Mouse (Mus musculus): Measurements from ENCODE around the gene Entpd6.

Gene Entpd6

DNA sequence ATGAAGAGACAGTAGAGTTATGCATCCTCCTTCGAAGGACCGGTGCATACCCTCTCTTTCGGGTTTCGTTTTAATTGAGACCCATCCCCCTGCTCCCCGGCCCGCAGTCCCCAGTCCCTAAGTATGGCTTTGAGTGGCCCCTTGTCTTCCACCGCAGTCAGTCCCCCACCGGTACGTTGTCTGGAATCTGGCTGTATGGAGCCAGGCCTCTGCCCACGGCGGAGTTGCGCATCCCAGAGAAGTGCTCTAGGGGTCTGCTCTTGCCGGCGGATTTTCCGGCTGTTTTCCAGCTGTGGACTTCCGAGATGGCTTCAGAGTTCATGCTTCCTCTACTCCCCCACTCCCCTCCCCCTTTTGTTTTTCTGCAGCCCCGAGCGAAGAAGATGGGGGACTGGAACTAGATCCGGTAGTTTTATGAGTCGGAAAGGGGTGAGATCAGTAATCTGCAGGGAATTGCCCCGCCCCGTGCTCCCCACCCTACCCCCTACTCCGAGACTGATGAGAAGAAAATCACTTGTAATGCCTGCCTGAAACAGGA lies 38.5 kb downstream of the Entpd6 start:
- no peak for ATAC-seq (ENCODE audit: low TSS enrichment)

DNA sequence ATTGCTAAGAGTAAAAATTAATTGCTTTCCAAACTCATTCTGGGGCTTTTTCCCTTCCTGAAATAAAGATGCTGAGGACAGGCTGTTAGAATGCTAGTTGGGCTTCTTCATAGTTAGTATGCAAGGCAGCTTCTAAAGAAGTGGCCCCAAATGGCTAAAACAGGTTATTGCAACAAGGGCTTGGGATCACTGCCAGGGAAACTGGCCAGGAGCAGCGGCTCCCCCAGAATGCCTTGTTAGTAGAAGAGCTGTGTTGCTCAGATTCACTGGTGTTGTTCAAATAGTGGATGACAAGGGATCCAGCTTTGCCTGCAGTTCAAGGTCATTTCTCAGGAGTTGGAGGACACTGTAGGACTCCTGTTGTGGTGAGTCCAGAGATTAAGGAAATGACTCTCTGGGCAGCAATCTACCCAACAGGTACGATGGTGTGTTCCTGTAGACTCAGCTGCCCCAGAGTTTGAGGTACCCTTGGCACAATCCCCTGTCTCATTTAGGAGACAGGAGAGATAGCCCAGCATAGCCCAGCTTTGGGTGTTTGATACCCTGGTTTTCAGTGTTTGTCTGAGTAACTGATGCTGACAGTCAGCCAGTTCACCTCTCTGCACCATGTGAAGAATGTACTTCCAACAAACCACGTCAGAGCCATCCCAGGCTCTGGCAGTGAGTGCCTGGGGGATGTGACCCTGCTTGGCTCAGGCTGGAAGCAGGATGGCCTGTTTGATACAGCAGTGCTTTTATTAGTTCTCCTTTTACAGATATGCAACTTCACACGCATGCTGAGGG lies 40.1 kb downstream of the Entpd6 start:
- ATAC-seq (ENCODE audit: low TSS enrichment), result peak; percentile 28

DNA sequence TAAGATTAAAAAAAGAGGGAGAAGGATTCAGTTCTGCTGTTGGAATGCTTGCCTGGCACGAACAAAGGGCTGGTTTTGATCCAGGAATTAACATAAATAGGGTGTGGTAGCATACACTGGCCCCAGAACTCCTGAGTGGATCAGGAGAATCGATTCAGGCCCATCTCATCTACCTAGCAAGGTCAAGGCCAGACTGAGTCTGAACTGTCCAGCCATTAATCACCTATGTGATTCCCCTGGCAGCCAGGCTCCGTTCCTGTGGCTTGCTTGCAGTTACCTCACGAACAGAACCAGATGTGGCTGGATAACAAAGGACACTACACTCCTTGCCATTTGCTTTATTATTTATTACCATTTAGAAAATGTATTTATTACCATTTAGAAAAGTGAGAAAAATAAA lies 44.5 kb downstream of the Entpd6 start:
- ATAC-seq (ENCODE audit: low TSS enrichment), result no peak

DNA sequence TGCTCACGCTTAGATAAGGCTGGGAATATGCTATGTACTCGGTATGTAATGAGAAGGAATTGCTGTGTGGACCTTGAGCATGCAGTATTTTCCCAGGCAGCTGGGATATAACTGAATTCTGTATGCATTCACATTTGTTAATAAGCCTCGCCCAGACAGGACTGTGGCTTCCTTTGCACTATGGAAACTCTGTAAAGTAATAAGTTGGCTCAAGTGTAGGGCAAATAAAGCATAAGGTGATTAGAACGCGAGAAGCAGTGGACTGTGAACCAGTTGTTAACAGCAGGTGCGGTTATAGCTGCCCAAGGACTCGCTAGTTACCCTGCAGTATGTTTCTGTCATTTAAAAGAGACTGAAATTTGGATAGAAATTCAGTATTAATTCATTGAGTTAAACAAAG lies 49.2 kb downstream of the Entpd6 start:
- no peak for ATAC-seq (ENCODE audit: low TSS enrichment)

DNA sequence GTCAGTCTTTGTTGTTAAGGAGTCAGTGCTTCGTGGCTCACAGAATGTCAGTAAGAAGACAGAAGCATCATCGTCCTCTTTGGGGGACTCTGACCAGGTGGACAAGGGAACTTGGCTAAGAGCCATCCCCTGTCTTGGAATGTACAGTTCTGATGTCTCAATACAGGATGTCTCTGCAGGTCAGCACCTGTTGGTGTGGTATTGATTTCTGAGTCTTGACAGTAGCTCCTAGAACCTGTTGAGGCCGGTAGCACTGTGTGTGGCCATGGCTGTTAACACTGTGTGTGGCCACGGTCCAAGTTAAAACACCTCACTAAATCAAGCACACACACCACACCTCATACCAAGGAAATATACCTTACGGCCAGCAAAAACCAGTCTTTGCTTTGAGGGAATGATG lies 51.8 kb downstream of the Entpd6 start:
- ATAC-seq (ENCODE audit: low TSS enrichment), result no peak

DNA sequence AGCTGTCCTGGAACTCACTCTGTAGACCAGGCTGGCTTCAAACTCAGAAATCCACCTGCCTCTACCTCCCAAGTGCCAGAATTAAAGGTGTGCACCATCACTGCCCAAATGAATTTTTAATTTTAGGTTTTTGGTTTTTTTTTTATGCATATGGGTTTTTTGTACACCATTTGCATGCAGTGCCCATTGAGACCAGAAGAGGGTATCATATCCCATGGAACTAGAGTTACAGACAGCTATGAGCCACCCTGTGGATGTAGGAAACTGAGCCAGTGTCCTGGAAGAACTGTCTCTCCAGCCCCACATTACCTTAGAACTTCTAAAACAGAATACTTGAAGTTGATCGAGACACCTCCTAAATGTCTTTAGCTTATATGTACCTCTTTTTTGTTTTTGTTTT lies 54.2 kb downstream of the Entpd6 start:
- ATAC-seq (ENCODE audit: low TSS enrichment), result peak; percentile 58; the same call in 1 of the 2 replicates

DNA sequence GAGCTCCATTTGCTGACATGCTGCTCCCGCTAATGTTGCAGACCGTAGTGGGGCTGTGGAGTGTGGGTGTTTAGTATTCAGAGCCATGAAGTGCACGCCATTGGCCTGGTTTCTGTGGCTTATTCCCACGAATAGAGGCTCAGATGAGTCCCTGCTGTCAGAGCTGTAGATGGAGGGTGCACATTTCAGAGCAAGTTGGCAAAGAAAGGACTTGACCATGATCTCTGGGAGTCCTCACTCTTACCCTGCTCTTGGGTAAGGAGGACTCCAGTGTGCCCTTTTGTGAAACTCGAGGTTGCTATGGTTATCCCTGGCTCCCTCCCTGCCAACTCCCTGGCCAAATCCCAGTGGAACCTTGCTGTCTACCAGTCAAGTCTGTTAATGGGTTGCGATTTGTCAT lies 59.5 kb downstream of the Entpd6 start:
- ATAC-seq (ENCODE audit: low TSS enrichment), result peak; percentile 39

DNA sequence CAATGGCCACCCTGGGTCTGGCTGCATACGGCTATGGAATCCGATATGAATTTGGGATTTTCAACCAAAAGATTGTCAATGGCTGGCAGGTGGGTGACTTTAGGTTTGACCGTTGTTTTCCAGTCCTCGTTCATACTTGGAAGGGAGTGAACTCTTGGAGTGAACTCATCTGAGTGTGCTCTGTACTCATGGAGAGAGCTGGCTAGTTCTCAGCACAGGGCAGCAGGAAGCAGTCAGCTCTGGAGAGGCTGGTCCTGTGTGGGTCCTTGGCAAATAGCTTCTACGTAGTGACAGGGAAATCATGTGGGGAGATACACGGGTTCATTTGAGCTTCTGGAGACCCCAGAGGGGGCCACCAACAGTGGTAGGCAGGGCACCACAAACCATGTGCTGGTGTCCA lies 60.0 kb downstream of the Entpd6 start:
- ATAC-seq (ENCODE audit: low TSS enrichment), result no peak

DNA sequence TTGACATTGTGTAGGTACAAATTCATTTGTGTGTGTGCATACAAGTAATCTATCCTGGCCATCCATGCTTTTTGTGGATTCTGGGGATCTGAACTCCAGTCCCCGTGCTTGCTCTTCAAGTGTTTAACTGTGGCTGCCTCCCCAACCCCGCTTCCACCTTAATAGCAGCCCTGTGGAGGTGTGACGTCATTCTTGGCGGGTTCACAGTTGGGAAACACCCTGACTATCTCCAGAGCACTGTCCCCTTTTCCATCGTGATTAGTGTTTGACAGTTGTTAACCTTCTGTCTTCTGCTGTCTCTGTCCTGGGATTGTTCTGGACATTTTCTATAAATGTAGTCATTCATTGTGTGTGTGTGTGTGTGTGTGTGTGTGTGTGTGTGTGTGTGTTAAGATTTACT lies 61.8 kb downstream of the Entpd6 start:
- ATAC-seq (ENCODE audit: low TSS enrichment), result no peak

DNA sequence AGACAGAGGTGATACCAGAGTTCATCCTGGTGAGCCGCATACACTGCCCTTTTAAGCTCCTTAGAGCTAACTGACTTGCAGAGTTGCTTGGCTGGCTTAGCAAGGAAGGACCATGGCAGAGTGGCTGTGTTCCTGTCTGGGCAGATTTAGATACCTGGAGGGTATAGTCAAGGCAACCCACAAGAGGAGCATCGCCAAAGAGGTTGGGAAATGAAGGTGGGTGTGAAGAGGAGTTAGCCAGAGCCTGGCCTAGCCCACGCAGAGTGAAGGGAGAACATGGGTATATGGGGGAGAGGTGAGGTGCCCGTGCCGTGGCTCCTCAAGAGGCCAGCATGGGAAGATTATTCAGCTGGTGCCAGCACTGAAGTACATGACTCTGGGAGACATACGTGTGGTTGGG lies 64.0 kb downstream of the Entpd6 start:
- no peak for ATAC-seq (ENCODE audit: low TSS enrichment)

DNA sequence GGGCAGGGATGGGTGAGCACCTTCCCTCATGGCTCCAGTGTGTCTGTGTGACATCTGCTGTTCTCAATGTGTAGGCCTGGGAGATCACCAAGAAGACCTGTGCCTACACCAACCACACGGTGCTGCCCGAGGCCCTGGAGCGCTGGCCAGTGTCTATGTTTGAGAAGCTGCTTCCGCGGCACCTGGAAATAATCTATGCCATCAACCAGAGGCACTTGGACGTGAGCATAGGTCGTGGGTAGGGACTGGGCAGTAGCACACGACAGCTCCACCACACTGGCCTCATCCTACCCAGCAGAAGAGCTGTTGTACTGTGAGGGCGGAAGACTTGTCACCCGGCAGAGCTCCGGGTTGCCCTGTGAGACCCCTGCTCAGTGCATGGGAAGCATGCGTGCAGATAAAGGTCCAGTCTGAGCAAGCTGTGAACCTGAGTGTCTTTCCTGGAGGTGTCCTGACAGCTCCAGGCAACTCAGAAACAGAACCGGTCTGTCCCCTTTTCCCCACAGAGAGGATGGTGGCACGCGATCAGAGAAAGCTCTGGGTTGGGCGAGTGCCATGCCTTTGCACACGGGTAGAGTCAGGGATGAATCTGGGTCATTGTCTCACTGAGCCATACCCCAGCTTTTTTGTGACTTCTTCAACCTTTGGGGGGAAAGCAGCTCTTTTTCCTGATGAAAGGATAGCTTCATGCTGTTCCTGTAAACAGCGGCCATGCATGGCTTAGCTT lies 68.0 kb downstream of the Entpd6 start:
- peak; percentile 40; the same call in 1 of the 2 replicates for ATAC-seq (ENCODE audit: low TSS enrichment)

DNA sequence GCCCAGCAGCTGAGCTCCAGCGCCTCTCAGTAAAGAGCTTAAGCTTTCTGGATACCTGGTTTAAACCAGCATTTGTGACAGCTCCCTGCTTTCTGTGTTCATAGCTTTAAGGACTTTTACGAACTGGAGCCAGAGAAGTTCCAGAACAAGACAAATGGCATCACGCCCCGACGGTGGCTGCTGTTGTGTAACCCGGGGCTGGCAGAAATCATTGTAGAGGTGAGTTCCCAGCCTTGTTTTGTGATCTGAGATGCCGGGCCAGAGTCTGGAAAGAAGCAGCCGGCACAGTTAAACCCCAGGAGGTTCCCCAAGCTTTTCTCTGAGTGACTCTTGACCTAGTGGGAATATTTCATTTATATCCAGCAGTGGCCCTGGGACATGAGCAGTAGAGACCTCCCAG lies 69.9 kb downstream of the Entpd6 start:
- no peak for ATAC-seq (ENCODE audit: low TSS enrichment)

DNA sequence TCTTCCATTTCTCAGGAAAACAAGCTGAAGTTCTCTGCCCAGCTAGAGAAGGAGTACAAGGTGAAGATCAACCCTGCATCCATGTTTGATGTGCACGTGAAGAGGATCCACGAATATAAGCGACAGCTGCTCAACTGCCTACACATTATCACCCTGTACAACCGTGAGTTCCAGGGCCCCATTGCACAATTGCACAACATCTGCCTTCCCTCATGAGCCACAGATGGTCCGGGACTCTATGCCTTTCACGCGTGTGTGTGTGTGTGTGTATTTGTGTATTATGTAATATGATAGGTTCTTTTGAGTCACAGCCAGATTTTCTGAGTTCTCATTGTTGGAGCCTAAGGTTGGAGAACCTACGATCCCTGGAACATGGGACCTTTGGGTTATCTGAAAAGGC lies 71.9 kb downstream of the Entpd6 start:
- no peak for ATAC-seq (ENCODE audit: low TSS enrichment)
